Mouse (Mus musculus) MEL (cell line): Measurements from ENCODE around the gene Pax1. TPM values are rescaled to one million over a fixed set of nuclear protein-coding genes. Genes with fewer than 3 reads are reported as not detected.

ENCODE experiments used
- DNase-seq: peaks from one replicate; pipeline ENCODE4 v3.0.0; 2011; ENCODE audit warnings: low read depth, low spot score
- H3K27ac ChIP-seq: 2 replicates; pipeline ENCODE4 v1.5.1; 2012; ENCODE audit warnings: low read depth, mild to moderate bottlenecking, control low read depth, low read length, moderate library complexity; ENCODE audit not compliant: control insufficient read depth
- H3K27me3 ChIP-seq, 2 experiments: fragments of 150-350 bp in 1 of 2; sonication (generic) in 1 of 2; 2 replicates each; pipeline ENCODE4 v1.6.1; 2012; ENCODE audit warnings: low read length in 2 of 2, mild to moderate bottlenecking in 2 of 2, improper control_type of control experiment in 1 of 2, moderate library complexity in 1 of 2; ENCODE audit not compliant: insufficient read depth in 2 of 2, control insufficient read depth in 1 of 2
- H3K36me3 ChIP-seq, 2 experiments: 2 replicates each; pipeline ENCODE4 v1.6.1; 2012 to 2014; ENCODE audit warnings: low read length in 2 of 2, improper control_type of control experiment in 1 of 2, inconsistent platforms in 1 of 2, mild to moderate bottlenecking in 1 of 2; ENCODE audit not compliant: insufficient read depth in 2 of 2, control insufficient read depth in 1 of 2
- H3K4me1 ChIP-seq, 2 experiments: fragments of 150-350 bp in 1 of 2; sonication (generic) in 1 of 2; 2 replicates each; pipeline ENCODE4 v1.6.1; 2012; ENCODE audit warnings: low read length in 2 of 2, improper control_type of control experiment in 1 of 2, mild to moderate bottlenecking in 1 of 2; ENCODE audit not compliant: insufficient read depth in 2 of 2, control insufficient read depth in 1 of 2
- H3K4me3 ChIP-seq, 2 experiments: fragments of 150-350 bp in 1 of 2; sonication (generic) in 1 of 2; 2 replicates each; pipeline ENCODE4 v1.5.1; 2012; ENCODE audit warnings: low read depth in 2 of 2, low read length in 2 of 2, mild to moderate bottlenecking in 2 of 2, moderate library complexity in 2 of 2, control low read depth in 1 of 2, improper control_type of control experiment in 1 of 2; ENCODE audit not compliant: control insufficient read depth in 1 of 2, insufficient read depth in 1 of 2
- H3K79me2 ChIP-seq: 2 replicates; pipeline ENCODE4 v1.6.1; 2012; ENCODE audit warnings: mild to moderate bottlenecking, low read length, moderate library complexity; ENCODE audit not compliant: control insufficient read depth, poor library complexity, insufficient read depth
- H3K9ac ChIP-seq: 2 replicates; pipeline ENCODE4 v1.6.1; 2012; ENCODE audit warnings: low read depth, mild to moderate bottlenecking, control low read depth, low read length, moderate library complexity; ENCODE audit not compliant: control insufficient read depth, poor library complexity, severe bottlenecking
- H3K9me3 ChIP-seq: fragments of 150-350 bp; sonication (generic); replicated peaks from 2 replicates; pipeline ENCODE4 v1.6.1; 2012; ENCODE audit warnings: mild to moderate bottlenecking, low read length, improper control_type of control experiment, moderate library complexity; ENCODE audit not compliant: insufficient read depth
- CHD1 ChIP-seq: IDR thresholded peaks from 2 replicates; pipeline ENCODE4 v1.6.1; 2012; ENCODE audit warnings: low read depth, mild to moderate bottlenecking, inconsistent platforms, low read length, improper control_type of control experiment
- CHD2 ChIP-seq: IDR thresholded peaks from 2 replicates; pipeline ENCODE4 v1.6.1; 2011; ENCODE audit warnings: low read length, improper control_type of control experiment
- CTCF ChIP-seq, 3 experiments: IDR thresholded peaks in 2 of 3; conservative IDR thresholded peaks in 1 of 3; 2 replicates each; pipeline ENCODE4 v1.5.1; 2011 to 2012; ENCODE audit warnings: low read length in 3 of 3, low read depth in 2 of 3, mild to moderate bottlenecking in 2 of 3, improper control_type of control experiment in 1 of 3, inconsistent platforms in 1 of 3, mixed read lengths in 1 of 3, moderate library complexity in 1 of 3; ENCODE audit not compliant: control insufficient read depth in 1 of 3, insufficient read depth in 1 of 3, poor library complexity in 1 of 3, severe bottlenecking in 1 of 3
- E2F4 ChIP-seq: IDR thresholded peaks from 2 replicates; pipeline ENCODE4 v1.6.1; 2011; ENCODE audit warnings: low read depth, low read length, improper control_type of control experiment, borderline replicate concordance
- ETS1 ChIP-seq: IDR thresholded peaks from 2 replicates; pipeline ENCODE4 v1.6.1; 2012; ENCODE audit warnings: low read depth, mild to moderate bottlenecking, inconsistent platforms, low read length, improper control_type of control experiment, moderate library complexity
- GABPA ChIP-seq: IDR thresholded peaks from 2 replicates; pipeline ENCODE4 v1.6.1; 2012; ENCODE audit warnings: low read depth, mild to moderate bottlenecking, inconsistent platforms, low read length, improper control_type of control experiment, moderate library complexity
- GATA1 ChIP-seq: IDR thresholded peaks from 2 replicates; pipeline ENCODE4 v1.6.1; 2011; ENCODE audit warnings: low read depth, low read length, improper control_type of control experiment
- JUND ChIP-seq: IDR thresholded peaks from 2 replicates; pipeline ENCODE4 v1.6.1; 2011; ENCODE audit warnings: low read depth, mild to moderate bottlenecking, improper control_type of control experiment, low read length
- KAT2A ChIP-seq: conservative IDR thresholded peaks from 2 replicates; pipeline ENCODE4 v1.6.1; 2012; ENCODE audit warnings: low read depth, low read length, improper control_type of control experiment, inconsistent platforms
- MAFK ChIP-seq: IDR thresholded peaks from 2 replicates; pipeline ENCODE4 v1.6.1; 2011; ENCODE audit warnings: low read depth, mild to moderate bottlenecking, low read length, improper control_type of control experiment, borderline replicate concordance
- MAX ChIP-seq: IDR thresholded peaks from 2 replicates; pipeline ENCODE4 v1.6.1; 2011; ENCODE audit warnings: low read length, improper control_type of control experiment
- MAZ ChIP-seq: IDR thresholded peaks from 2 replicates; pipeline ENCODE4 v1.6.1; 2012; ENCODE audit warnings: low read depth, mild to moderate bottlenecking, inconsistent platforms, low read length, improper control_type of control experiment
- MYB ChIP-seq: IDR thresholded peaks from 2 replicates; pipeline ENCODE4 v1.6.1; 2011; ENCODE audit warnings: mild to moderate bottlenecking, low read depth, low read length, improper control_type of control experiment
- MYC ChIP-seq: IDR thresholded peaks from 2 replicates; pipeline ENCODE4 v1.6.1; 2011; ENCODE audit warnings: low read depth, mild to moderate bottlenecking, low read length, improper control_type of control experiment, moderate library complexity
- NRF1 ChIP-seq: IDR thresholded peaks from 2 replicates; pipeline ENCODE4 v1.6.1; 2014; ENCODE audit warnings: low read depth, mild to moderate bottlenecking, inconsistent platforms, low read length, improper control_type of control experiment, moderate library complexity; ENCODE audit not compliant: poor library complexity, insufficient read depth, severe bottlenecking
- POLR2A ChIP-seq, 2 experiments: IDR thresholded peaks; 2 replicates each; pipeline ENCODE4 v1.6.1; 2011 to 2012; ENCODE audit warnings: low read length in 2 of 2, mild to moderate bottlenecking in 2 of 2, control low read depth in 1 of 2, improper control_type of control experiment in 1 of 2, low read depth in 1 of 2, moderate library complexity in 1 of 2; ENCODE audit not compliant: control insufficient read depth in 1 of 2, insufficient read depth in 1 of 2, poor library complexity in 1 of 2
- POLR2AphosphoS2 ChIP-seq: IDR thresholded peaks from 2 replicates; pipeline ENCODE4 v1.6.1; 2011; ENCODE audit warnings: low read length, improper control_type of control experiment
- POLR2AphosphoS5 ChIP-seq: IDR thresholded peaks from 2 replicates; pipeline ENCODE4 v1.6.1; 2012; ENCODE audit warnings: low read depth, borderline replicate concordance, mild to moderate bottlenecking, inconsistent platforms, low read length, moderate library complexity, mixed read lengths
- RCOR1 ChIP-seq: IDR thresholded peaks from 2 replicates; pipeline ENCODE4 v1.6.1; 2012; ENCODE audit warnings: low read depth, mild to moderate bottlenecking, inconsistent platforms, low read length, improper control_type of control experiment
- TAL1 ChIP-seq: IDR thresholded peaks from 2 replicates; pipeline ENCODE4 v1.6.1; 2012; ENCODE audit warnings: mild to moderate bottlenecking, inconsistent platforms, low read length, moderate library complexity, mixed read lengths
- TCF12 ChIP-seq: IDR thresholded peaks from 2 replicates; pipeline ENCODE4 v1.6.1; 2014; ENCODE audit warnings: low read depth, mild to moderate bottlenecking, inconsistent platforms, low read length, improper control_type of control experiment, moderate library complexity
- UBTF ChIP-seq: IDR thresholded peaks from 2 replicates; pipeline ENCODE4 v1.6.1; 2012; ENCODE audit warnings: low read depth, mild to moderate bottlenecking, inconsistent platforms, low read length, improper control_type of control experiment, moderate library complexity, borderline replicate concordance; ENCODE audit not compliant: insufficient read depth
- USF2 ChIP-seq, 2 experiments: IDR thresholded peaks; 2 replicates each; pipeline ENCODE4 v1.6.1; 2011 to 2012; ENCODE audit warnings: improper control_type of control experiment in 2 of 2, low read length in 2 of 2, borderline replicate concordance in 1 of 2, inconsistent platforms in 1 of 2, low read depth in 1 of 2, mild to moderate bottlenecking in 1 of 2; ENCODE audit not compliant: insufficient read depth in 1 of 2
- ZNF384 ChIP-seq: IDR thresholded peaks from 2 replicates; pipeline ENCODE4 v1.6.1; 2012; ENCODE audit warnings: low read depth, mild to moderate bottlenecking, inconsistent platforms, low read length, improper control_type of control experiment
- polyA plus RNA-seq, 2 experiments: library from polyadenylated mRNA; stranded (reverse) in 1 of 2; unstranded in 1 of 2; fragments of >175 nt in 1 of 2; fragments of >200 nt in 1 of 2; gene quantifications; 2 replicates each; pipeline versions ENCODE4 v1.2.1 to v1.2.4; 2012; ENCODE audit warnings: low replicate concordance in 2 of 2, low read depth in 1 of 2; ENCODE audit not compliant: insufficient read length in 2 of 2, insufficient read depth in 1 of 2, missing spikeins in 1 of 2
- total RNA-seq: library from RNA; depleted of rRNA; stranded (reverse); fragments of 300-350 nt; gene quantifications from 2 replicates; pipeline ENCODE4 v1.2.3, GENCODE M21; 2012

Gene Pax1
- total and polyA plus RNA-seq, 3 experiments = not detected

DNA sequence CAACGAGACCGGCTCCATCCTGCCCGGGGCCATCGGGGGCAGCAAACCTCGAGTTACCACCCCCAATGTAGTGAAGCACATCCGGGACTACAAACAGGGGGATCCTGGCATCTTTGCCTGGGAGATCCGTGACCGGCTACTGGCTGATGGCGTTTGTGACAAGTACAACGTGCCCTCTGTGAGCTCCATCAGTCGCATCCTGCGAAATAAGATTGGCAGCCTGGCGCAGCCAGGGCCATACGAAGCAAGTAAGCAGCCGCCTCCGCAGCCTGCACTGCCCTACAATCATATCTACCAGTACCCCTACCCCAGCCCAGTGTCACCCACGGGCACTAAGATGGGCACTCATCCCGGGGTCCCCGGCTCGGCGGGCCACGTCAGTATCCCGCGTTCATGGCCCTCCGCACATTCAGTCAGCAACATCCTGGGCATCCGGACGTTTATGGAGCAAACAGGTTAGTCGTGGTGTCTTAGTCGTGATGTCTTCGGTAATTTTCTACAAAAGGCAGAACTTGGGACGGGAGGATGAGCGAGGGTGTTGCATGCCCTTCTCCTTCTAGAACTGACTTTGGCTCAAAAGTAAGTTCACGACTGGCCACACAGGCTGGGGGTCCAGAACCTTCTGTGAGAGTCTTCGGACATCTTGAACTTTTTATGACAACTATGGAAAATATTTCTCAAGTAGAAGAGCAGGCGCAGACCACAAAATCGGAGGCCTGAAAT, 4.3 kb downstream of the Pax1 start:
- DNase-seq = no peak
- no peaks in the 10 kb centered on the region for H3K36me3 ChIP-seq
- no peaks in the 10 kb centered on the region for H3K79me2 ChIP-seq
- no peak for TF ChIP-seq MYB
- TF ChIP-seq POLR2AphosphoS2 = no peak
- TF ChIP-seq MYC = no peak
- TF ChIP-seq CHD2 = no peak
- no peak for TF ChIP-seq CTCF (IDR thresholded peaks at IDR 0.05 in 2 of 3, conservative IDR thresholded peaks at IDR 0.05 in 1 of 3; ENCODE audit: control insufficient read depth in 1 of 3, insufficient read depth in 1 of 3, low read depth in 2 of 3, low read length in 3 of 3, poor library complexity in 1 of 3, severe bottlenecking in 1 of 3)
- no peak for TF ChIP-seq MAZ
- no peak for TF ChIP-seq POLR2AphosphoS5
- no peak for TF ChIP-seq MAX
- no peak for TF ChIP-seq JUND
- no peak for TF ChIP-seq ETS1
- no peak for TF ChIP-seq GATA1
- no peak for TF ChIP-seq GABPA
- no peak for TF ChIP-seq MAFK
- no peak for TF ChIP-seq ZNF384
- TF ChIP-seq KAT2A = no peak
- TF ChIP-seq POLR2A (IDR thresholded peaks at IDR 0.05; ENCODE audit: control insufficient read depth in 1 of 2, insufficient read depth in 1 of 2, low read depth in 1 of 2, low read length in 2 of 2, poor library complexity in 1 of 2) = no peak
- no peak overlapping the region for H3K27ac ChIP-seq
- H3K27me3 ChIP-seq = no peaks in the 10 kb centered on the region
- no peaks in the 10 kb centered on the region for H3K4me1 ChIP-seq
- H3K4me3 ChIP-seq = no peak overlapping the region
- H3K9ac ChIP-seq = no peak overlapping the region
- H3K9me3 ChIP-seq = no peaks in the 10 kb centered on the region

DNA sequence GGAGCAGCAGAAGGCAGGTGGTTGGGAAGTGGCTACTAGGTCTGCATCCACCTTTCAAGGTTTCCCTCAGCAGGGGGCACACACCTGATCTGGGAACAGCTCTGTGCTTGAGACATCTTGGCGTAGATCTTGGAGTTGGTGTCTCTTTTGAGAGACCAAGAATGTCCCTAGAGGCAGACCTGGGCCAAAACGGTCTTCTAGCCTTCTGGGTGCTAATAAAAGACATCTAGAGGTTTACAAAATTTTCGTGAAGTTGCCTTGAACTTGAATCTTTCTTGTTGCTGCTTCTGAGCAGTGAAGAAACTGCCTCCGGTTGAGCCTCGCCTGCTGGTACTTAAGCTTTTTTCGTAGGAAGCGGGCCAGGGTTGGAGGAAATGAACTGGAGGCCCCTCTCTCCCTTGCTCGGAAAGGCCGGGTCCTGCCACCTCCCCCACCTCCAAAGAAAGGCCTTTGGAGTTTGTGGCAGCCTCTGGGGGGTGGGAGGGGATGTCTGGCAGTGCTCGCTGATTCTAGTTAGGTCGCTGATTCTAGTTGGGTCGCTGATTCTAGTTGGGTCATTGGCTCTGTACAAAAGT, 5.6 kb downstream of the Pax1 start:
- Histone ChIP-seq H3K27me3 (no peaks in the 10 kb centered on the region), H3K4me1 (no peaks in the 10 kb centered on the region), H3K9me3 (no peaks in the 10 kb centered on the region), H3K79me2 (no peaks in the 10 kb centered on the region), H3K9ac (no peak overlapping the region), H3K36me3 (no peaks in the 10 kb centered on the region), H3K4me3 (no peak overlapping the region), H3K27ac (no peak overlapping the region)
- no peak for DNase-seq
- TF ChIP-seq USF2 (IDR thresholded peaks at IDR 0.05; ENCODE audit: borderline replicate concordance in 1 of 2, insufficient read depth in 1 of 2, low read depth in 1 of 2, low read length in 2 of 2) = no peak
- TF ChIP-seq MAFK = no peak
- no peak for TF ChIP-seq POLR2AphosphoS5
- TF ChIP-seq NRF1 = no peak
- TF ChIP-seq TAL1 = no peak
- TF ChIP-seq ETS1 = no peak
- TF ChIP-seq CTCF (IDR thresholded peaks at IDR 0.05 in 2 of 3, conservative IDR thresholded peaks at IDR 0.05 in 1 of 3; ENCODE audit: control insufficient read depth in 1 of 3, insufficient read depth in 1 of 3, low read depth in 2 of 3, low read length in 3 of 3, poor library complexity in 1 of 3, severe bottlenecking in 1 of 3) = no peak
- no peak for TF ChIP-seq CHD1
- no peak for TF ChIP-seq UBTF
- TF ChIP-seq TCF12 = no peak
- TF ChIP-seq RCOR1 = no peak
- no peak for TF ChIP-seq E2F4
